Mouse (Mus musculus) testis, adult 2 months (tissue): Measurements from ENCODE around the gene Cldn7.

Experiments used
- CTCF ChIP-seq: fragments of 200-500 bp; IDR thresholded peaks from 2 replicates; pipeline ENCODE4 v1.5.1; 2012; ENCODE audit warnings: low read depth, mild to moderate bottlenecking, inconsistent platforms, low read length, moderate library complexity; ENCODE audit not compliant: control insufficient read depth, insufficient read depth, insufficient replicate concordance
- POLR2A ChIP-seq: fragments of 200-500 bp; IDR thresholded peaks from 2 replicates; pipeline ENCODE4 v1.6.1; 2012; ENCODE audit warnings: low read depth, mild to moderate bottlenecking, inconsistent platforms, low read length, moderate library complexity; ENCODE audit not compliant: control insufficient read depth

DNA sequence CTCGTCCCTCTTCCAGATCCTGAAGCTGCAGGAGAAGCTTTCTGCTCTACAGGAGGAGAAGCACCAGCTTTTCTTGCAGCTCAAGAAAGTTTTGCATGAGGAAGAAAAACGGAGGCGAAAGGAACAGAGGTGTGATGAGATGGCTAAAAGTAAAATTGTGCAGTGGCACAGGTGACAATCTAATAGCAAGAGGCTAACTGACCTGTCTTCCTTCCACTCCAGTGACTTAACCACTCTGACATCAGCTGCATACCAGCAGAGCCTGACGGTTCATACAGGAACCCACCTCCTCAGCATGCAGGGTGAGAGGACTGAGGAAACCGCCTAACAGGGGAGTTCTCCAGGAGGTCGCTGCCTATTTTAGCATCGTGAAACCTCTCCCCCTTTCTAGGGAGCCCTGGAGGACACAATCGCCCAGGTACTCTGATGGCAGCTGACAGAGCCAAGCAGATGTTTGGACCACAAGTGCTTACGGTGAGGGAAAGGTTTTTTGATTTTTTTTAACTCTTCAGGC, 49.6 kb upstream of the Cldn7 start:
- TF ChIP-seq CTCF (no peak), POLR2A (no peak)
